Mouse (Mus musculus) spleen, embryonic (tissue): ENCODE measurements around the gene Gm5108.

Experiments
- CTCF ChIA-PET: fragments of 350-600 bp; sonication (Branson Sonifier 250); formaldehyde crosslinking; loops from one replicate; lab custom pipeline; 2022; lab: Charles Lee

The Gm5108 gene

DNA sequence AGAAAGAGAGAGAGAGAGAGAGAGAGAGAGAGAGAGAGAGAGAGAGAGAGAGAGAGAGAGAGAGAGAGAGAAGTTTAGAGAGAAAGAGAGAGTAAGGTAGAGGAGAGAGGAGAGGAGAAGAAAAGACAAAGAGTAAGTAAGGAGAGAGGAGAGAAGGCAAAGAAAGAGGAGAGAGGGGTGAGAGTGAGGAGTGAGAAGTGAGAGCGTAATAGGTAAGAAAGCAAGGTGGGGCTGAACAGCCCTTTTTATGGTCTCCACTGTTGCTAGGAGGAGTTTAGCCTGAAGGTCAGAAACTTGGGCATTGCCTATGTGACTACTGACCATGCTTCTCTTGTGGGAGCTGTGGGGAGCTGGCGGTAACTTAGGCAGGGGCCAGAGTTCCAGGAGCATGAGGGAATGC is at the start of gene Gm5108:
Gene Gm5108 (plus strand): TSS at position 301 of the 400 bp plus-strand sequence.
- CTCF ChIA-PET: no interaction called here

DNA sequence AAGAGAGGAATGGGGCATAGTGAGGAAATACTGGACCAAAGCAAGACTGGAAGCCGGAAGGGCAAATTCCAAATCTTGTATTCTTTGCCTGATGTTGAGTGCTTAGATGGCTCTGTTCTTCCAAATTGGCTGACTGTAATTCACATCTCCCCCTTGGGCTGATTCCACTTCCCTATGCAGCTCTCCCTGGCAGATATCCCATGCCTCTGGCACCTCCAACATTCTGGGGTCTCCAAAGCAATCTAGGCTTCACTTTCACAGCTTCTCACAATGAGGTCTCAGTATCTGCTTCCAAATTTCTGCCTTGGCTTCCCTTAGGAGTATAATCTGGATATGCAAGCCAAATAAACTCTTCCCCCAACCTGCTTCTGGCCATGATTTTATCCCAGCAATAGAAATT is 42.5 kb upstream of the Gm5108 start:
- CTCF ChIA-PET: no interaction called here

DNA sequence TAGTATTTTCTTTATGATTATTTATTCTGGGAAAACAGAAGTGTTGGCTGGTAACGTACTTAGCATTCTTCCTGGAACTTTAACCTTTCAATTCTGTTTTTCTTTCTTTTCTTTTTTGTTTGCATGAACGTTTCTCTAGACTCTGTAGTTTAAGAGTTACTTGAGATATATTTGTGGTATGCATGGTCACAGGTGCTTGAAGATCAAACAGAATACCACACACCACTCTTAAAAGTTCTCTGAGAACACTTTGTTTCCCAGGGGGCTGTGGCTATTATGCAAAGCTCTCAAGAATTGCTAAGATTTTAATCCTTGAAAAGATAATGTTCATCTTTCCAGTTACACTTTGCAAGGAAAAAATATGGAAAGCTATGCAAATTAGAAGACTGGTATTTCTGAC is 36.9 kb upstream of the Gm5108 start:
- CTCF ChIA-PET: interaction anchor here (0.7 kb wide), 1 partner anchor 39 kb away, joined by 6 read pairs; no protein-coding TSS in a partner anchor

DNA sequence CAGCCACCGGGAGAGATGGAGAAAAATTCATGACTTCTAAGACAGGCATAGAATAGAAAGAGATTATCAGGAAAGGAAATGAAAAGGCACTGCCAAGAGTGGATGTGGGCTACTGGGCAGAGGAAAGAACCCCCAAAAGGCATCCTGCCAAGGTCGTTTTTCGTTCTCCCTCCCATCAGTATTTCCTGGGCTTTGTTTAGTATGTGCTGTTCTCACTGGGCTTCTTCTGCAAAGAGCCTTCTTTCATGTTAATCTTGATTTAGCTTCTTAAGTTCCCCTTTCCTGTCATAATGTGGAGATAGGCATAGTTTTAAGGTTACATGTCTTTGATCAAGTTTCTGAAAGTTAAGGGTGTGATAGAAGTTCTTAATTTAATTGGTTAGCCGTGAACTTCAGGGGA is 10.9 kb upstream of the Gm5108 start:
- CTCF ChIA-PET: no interaction called here

DNA sequence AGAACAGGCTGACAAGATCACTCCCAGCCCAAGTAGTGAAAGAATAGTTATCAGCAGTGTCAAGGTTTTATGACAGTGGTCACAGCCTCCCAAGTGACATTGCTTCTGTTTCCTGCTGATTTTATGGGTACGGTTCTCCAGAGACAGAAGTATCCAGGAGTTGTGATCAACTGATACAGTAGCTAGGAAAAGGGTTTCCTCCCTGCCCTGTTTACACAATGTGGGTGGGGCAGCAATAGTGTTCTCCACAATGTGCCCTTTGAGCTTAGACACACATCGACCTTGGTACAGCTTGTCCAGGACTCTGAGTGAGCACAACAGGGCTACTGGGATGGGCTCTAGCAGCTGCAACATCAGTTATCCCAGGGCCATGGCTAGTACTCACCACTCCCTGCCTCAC is 9.8 kb upstream of the Gm5108 start:
- CTCF ChIA-PET: no interaction called here

DNA sequence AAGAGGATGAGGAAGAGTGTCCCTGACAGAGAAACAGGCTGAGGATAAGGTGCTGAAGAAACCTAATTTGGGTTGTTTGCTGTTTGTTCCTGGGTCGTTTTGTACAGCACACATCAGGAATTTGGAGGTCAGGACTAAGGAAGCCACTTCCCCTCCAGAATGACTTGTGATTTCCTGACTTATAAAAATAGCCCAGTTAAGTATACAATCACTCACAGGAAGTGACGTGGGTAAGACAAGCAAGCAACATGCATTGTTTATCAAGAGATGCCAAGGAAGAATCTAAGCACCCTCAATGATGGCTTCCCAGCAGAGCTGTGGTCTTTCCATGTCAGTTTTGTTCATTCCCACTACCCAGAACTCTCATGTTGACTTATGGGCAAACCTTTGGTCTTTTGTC is 1.7 kb downstream of the Gm5108 start:
- CTCF ChIA-PET: no interaction called here

DNA sequence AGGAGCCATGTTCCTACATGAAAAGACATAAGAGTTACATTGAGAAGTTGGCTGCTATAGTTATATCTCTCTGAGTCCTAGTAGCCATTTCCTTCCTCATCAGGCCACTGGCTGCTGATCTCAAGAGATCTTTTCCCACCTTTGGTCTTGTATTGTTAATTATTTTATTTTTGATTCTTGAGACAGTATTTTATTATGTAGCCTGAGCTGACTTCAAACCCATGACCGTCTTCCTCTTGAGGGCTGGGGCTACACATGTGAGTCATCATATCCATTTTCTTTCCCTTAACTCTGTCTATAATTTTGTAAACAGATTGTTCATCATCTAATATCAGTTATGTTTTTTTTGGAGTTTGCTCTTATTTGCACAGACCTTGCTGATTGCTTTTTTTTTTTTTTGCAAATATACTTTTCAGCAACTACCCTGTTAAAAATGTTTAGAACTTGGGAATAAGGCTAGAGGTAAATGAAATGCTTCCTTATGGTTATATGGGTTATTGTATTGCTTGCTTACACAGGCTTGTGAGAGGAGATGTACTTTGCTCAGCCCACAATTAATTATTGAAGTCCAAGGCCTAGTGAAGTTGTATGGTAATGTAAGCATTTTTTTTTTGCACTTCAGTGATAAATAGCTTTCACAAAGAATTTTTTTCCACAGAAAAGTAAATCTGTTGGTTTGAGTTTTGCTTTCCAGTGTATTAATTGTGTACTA is 2.8 kb downstream of the Gm5108 start:
- CTCF ChIA-PET: no interaction called here

DNA sequence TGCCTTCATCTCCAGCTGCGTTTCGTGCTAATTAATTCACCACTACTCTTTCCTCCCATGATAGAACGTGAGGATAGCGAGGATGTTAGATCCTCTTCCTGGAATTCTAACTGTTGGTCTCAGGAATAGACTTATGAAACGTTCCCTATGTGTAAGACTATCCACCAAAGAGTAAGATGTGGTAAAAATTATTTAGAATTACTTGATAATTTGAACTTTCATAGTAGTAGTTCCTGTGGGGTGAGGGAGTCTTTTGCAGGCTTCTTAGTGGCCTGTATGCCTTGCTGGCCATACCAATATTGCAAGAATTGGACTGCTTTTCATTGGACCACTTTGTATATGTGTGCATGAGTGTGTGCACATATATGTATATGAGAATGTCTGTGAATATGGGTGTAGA is 4.9 kb downstream of the Gm5108 start, which contains the start of gene Gm21905:
Gene Gm21905 (minus strand): TSS at position 101 of the 400 bp plus-strand sequence.
- CTCF ChIA-PET: no interaction called here

DNA sequence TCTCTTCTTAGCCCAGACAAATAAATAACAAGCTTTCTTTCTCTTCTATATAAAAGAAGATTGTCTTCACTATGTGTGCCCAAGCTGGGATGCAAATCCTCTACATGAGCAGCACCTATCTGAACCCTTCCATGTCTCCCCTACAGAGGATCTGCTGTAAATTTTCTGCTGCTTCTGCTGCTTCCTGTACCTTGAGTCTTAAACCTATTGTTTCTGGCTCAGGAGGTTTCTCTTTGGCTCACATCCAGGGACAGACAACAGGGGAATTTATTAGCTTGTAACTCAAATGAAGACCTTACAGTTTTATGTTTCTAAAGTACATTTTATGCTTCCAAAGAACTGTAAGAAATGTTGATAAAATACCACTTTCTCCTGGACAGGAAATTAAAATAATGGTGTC is 5.5 kb downstream of the Gm5108 start:
- CTCF ChIA-PET: no interaction called here

DNA sequence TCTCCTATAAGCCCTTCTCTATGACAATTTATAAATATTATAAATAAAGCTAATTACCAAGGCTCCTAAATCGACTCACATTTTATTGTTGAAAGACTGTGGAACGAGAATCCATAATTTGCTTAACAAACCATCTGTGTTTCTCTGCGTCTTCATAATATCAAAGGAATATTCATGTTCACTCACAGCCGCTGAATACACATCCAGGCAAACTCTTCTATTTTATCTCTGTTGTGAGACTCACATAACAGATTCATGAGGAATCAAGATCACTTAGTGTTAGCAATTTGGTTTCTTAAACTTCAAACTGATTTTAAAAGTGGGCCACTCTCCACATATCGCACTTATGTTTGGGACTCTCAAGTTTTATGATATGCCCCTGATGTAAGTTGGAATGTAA is 6.6 kb downstream of the Gm5108 start:
- CTCF ChIA-PET: no interaction called here

DNA sequence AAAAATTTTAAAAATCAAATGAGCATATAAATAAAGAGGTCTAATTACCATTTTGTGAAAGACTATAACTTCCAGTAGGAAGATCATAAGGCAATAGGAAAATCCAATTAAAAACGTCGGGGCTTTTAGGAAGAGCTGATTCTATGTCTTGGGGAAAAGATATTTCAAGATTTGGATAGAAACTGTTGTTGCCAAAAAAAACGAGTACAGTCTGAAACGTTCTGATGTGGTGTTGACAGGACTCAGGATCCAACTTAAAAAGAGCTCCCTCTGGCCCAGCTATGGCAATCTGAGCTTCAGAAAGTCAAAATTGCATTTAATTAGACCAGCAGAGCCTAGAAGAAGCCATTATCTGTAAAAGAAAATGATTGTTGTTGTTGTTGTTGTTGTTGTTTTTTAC is 12.6 kb downstream of the Gm5108 start:
- CTCF ChIA-PET: interaction anchor here (0.9 kb wide), 1 partner anchor 132 kb away, joined by 3 read pairs; no protein-coding TSS in a partner anchor

DNA sequence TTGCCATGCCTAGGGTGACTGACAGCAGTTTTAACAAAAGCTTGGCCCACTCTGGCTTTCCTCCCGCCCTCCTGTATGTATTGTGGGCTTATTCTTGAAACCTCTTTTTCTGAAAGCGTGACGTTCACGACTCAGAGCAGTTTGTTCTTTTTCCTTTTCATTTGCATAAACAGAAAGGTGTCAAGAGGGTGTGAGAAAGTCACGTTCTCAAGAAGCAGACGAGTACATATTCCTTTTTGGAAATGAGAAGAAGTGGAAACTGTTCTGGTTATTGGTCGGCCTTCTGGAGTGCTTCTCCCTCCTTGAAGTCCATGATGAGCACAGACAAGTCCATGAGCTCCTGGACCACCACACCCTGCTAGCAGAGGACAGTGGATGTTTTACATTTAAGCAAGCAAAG is 14.0 kb downstream of the Gm5108 start:
- CTCF ChIA-PET: no interaction called here

DNA sequence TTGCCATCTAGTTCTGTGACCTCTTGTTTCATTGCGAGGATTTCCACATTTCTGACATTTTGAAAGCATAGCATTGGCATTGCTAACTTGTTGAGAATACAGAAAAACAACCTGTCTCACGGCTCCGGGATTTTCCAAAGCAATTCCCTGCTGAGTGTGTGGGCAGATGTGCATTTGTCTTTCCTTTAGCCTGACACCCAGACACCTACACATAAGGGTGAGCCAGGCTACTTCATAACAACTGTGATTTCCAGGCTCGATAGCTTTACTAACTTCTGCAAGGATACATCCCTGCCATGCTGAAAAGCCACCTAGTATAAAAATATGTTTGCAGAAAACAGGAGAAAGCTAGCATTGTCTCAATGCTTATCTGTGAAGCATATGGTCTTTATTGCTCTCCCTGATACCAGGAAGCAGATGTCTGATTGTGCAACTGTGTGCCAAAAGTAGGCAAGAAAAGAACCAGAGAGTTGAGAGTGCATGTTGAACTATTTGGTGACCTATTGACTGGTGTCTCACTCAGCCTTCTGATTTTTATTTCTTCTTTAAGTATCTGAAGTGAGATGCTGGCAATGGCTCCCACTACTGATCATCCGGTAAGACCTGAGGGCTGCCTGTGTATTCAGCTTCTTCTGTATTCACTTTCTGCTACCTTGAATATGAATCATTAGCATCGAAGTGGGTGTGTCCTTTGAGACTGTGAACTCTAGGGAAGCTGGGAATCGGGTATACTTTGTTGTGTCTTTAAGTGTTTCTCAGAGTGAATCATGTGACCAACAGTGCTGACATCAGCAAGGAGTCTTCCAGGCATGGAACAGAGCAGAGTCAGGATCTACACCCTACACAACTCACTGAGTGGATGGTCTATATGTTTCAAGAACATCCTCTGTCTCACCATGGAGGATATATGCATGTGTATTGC is 20.5 kb downstream of the Gm5108 start:
- CTCF ChIA-PET: no interaction called here

DNA sequence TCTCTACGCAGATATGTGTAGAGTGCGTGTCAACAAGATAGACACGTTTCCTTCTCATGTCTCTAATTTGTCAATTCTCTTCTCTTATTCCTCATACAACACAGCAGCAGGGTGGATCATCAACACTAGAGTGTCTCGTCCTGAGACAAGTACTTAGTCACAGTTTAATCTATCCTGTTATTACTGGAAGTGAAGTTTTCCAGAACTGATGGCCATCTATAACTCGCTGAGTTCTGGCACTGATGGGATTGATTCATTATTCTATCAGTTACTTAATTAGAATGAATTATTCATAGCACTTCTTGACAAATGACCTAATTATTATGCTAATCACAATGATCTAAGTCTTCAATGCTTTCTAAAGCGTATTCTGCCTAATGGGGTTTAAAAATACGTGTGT is 28.1 kb downstream of the Gm5108 start:
- CTCF ChIA-PET: interaction anchor here (0.6 kb wide), 1 partner anchor 437 kb away, joined by 4 read pairs; no protein-coding TSS in a partner anchor

DNA sequence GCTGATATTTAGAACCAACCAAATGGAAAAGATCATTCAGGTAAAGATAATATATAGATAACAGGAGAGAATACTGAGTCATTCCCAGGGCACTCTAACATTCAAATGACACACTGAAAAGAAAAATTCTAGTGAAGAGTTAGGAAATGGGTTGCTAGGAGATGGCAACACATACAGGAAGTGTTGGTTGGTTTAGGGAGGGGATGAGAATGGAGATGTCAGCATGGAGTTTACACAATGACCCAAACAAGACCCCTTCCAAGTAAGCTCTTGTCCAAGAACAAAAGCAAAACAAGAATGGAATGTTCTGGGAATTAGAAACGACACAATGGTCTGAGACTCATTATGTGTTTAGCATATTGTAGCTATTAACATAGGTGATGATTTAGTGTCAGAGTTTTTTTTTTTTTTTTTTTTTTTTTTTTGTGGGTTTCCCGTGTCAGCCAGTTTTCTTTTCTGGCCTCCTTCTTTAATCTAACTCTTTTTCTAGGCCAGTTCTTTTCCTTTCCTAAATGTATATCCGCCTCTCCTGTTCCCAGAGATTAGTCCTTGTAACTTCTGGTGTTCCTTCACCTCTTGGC is 40.6 kb downstream of the Gm5108 start:
- CTCF ChIA-PET: no interaction called here

DNA sequence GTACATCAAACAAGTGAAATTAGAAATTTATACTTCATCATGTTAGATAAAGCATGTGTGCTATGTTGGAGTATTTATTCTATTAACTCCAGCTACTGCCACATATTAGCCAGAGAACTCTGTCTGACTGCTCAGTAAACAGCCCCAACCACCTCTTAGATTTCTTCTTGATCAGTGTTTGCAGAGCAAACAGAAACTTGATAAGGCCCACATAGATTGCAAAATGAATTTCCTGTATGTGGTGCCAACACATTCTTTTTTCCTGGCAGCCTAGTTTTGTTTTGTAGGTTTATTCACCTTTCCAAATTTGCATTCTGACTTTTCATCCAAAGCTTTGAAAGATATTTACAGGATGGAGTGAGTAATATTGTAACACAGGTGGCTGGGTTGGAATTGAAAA is 49.0 kb downstream of the Gm5108 start:
- CTCF ChIA-PET: no interaction called here

DNA sequence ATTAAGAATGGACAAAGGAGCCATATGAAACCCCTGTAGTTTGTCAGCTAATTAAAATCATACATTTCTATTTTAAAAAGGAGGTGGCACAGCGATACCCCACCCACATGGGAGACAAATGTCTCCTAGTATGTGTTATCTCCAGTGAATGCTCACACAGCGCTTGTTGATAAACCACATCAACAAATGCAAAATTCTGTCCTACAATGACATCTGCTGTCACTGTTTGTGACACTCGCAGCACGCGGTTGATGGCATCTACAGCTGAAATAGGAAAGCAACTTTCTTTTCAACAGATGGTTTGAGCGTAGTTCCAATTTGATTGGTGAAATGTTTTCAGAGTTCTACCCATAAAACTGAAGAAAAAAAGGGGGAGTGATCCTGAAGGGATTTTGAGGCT is 61.1 kb downstream of the Gm5108 start:
- CTCF ChIA-PET: no interaction called here

DNA sequence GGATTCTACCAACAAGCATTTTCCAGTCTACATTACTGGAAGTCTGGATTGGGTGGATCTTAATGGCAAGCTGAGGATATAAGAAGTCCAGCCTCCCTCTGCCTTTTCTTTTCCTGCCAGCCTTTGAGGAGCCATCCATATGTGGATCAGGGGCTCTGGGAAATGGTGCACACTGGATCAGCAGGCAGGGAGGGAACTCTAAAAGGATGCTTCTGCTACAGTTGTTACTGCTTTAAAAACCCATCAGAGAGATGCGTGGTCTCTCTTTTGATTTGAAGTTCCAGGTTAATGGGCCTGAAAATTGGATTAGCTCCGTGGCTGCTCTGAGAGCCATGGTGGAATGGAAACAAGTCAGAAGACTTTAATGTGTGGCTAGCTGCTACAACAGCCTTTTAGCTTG is 62.4 kb downstream of the Gm5108 start:
- CTCF ChIA-PET: no interaction called here

DNA sequence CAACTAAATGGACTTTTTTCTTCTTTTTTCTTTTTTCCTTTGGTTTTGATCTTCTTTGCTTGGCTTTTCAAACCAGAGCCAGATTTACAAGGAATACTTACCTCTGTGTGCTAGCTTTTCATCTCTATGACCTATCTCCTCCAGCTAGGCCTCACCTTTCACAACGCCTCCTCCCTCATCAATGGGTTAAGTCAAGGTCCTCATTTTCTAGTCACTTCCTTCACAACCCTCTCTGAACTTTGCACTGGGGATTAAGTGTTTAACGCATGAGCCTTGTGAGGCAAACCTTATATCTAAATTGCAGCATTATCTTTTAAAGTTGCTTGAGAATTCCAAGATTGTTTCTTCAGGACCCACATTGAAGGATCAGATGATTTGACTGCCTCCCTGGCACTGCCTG is 63.0 kb downstream of the Gm5108 start:
- CTCF ChIA-PET: no interaction called here

DNA sequence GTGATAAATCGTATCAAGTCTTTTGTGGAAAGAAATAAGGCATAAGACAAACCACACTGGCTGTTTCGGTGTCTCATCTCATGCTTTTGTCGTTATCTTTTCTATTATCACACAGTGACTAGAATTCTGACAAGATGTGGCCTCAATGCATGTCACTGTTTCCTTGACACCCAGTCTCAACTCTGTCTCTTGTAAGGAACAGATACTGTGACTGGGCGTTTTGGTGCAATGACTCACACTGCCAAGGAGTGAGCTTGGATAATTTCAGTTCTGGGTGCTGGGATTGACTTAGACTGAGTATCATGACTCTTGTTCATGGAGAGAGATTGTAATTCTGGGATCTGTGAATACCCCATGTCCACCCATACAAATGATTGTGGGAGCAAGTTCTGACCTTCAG is 65.6 kb downstream of the Gm5108 start:
- CTCF ChIA-PET: no interaction called here

DNA sequence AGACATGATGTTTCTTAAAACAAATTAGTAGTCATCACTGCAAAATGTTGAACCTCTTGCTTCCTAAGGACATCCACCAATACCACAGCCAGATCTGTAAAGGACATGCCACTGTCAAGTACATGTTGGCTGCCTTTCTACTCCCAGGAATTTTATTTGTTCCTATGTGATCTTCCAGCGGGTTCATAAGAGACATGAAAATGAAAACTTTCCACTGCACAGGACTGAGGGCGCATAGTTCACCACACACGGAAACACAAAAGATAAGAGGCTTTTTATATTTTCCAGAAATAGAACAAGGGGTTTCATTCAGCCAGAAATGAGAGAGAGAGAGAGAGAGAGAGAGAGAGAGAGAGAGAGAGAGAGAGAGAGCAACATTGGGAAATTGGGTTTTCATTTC is 70.1 kb downstream of the Gm5108 start:
- CTCF ChIA-PET: interaction anchor here (1.5 to 2.6 kb wide), 2 partner anchors 248 to 255 kb away, joined by 3 to 30 read pairs; no protein-coding TSS in a partner anchor

DNA sequence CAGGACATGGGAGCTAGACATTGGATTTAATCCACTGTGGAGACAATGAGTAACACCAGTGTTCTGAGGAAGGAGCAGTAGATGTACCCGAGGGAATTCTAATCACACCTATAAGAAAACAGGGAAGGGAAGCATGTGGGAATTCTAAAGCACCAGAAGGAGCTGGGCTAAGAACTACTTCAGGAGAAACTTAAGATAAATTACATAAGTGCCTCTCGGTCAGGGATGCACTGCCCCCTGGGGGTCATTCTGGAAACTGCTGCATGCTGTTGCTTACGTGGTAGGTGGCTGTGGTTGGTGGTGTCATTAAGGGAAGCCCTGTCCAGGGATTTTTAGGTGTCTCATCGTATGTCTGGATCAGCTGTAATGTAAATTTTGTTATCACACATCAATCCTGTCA is 71.1 kb downstream of the Gm5108 start:
- CTCF ChIA-PET: interaction anchor here (0.6 to 2.6 kb wide), 5 partner anchors 191 to 384 kb away, joined by 3 to 30 read pairs (median 3); no protein-coding TSS in a partner anchor
